Mouse (Mus musculus) stomach, embryonic 16.5 days (tissue): ENCODE measurements around the gene Lce1l. TPM values are rescaled to one million over a fixed set of nuclear protein-coding genes. Genes with fewer than 3 reads are reported as not detected.
A peak's percentile ranks its signal among the peaks of the same experiment; 100 is the strongest.
"Not testable (repeated sequence)": the region's sequence is repeated elsewhere in the genome, so short reads cannot be mapped to it uniquely, and the experiment has no call there.

ENCODE experiments used
- ATAC-seq: fragments of 200-750 bp; cut with Nextera tagmentation; 2 replicates; pipeline ENCODE4 v1.8.0; 2017; ENCODE audit warnings: moderate number of reproducible peaks, moderate TSS enrichment; ENCODE audit not compliant: insufficient read depth, low FRiP score
- H3K27ac ChIP-seq: fragments of 300-500 bp; sonication (generic); 2 replicates; pipeline ENCODE4 v1.5.1; 2014; ENCODE audit warnings: low read length
- H3K27me3 ChIP-seq: fragments of 300-500 bp; sonication (generic); 2 replicates; pipeline ENCODE4 v1.6.1; 2014; ENCODE audit warnings: low read length, control low read depth, mixed read lengths; ENCODE audit not compliant: control insufficient read depth, insufficient read depth
- H3K36me3 ChIP-seq: fragments of 300-500 bp; sonication (generic); 2 replicates; pipeline ENCODE4 v1.6.1; 2014; ENCODE audit warnings: low read length; ENCODE audit not compliant: control insufficient read depth, insufficient read depth
- H3K4me1 ChIP-seq: fragments of 300-500 bp; sonication (generic); 2 replicates; pipeline ENCODE4 v1.6.1; 2014; ENCODE audit warnings: low read length, control low read depth, mixed read lengths; ENCODE audit not compliant: control insufficient read depth, insufficient read depth
- H3K4me2 ChIP-seq: fragments of 300-500 bp; sonication (generic); 2 replicates; pipeline ENCODE4 v1.6.1; 2014; ENCODE audit warnings: low read depth, low read length, mixed read lengths
- H3K4me3 ChIP-seq: fragments of 300-500 bp; sonication (generic); replicated peaks from 2 replicates; pipeline ENCODE4 v1.5.1; 2014; ENCODE audit warnings: mild to moderate bottlenecking, low read length
- H3K9ac ChIP-seq: fragments of 300-500 bp; sonication (generic); 2 replicates; pipeline ENCODE4 v1.6.1; 2014; ENCODE audit warnings: low read length
- H3K9me3 ChIP-seq: fragments of 300-500 bp; sonication (generic); replicated peaks from 2 replicates; pipeline ENCODE4 v1.6.1; 2016; ENCODE audit warnings: low read length, control low read depth; ENCODE audit not compliant: control insufficient read depth
- WGBS: fragments of 180-500 bp; shearing (Covaris S2); extraction: QIAGEN DNeasy Blood & Tissue Kit; methylation state at CpG from one replicate; pipeline ENCODE4 v1.1.7; 2014; 5-methylcytosine and 5-hydroxymethylcytosine counted together
- polyA plus RNA-seq: library from polyadenylated mRNA; unstranded; fragments of >200 nt; fragmentation: Nextera tagmentation; extraction: Ambion mirVana; gene quantifications from 2 replicates; pipeline ENCODE4 v1.2.1, GENCODE M21; 2015

Lce1l gene
- not detected in 2 replicates for polyA plus RNA-seq

DNA sequence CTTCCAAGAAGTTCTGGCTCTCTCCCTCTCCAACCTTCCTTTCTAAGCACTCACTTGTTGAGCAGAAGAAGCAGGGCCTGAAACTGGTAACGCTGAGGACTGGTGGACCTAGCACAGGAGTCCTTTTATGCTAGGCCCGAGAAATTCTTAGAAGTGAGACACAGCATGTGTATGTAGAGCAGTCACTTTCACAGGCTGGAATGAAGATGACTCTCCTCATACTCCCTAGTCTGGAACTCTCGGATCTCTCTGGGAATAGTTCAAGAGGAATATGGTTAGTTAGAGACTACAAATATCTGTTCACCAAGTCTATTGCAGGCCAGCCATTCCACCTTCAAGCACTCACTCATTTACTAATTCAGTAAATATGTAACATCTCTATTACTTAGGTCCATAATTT lies at the start of gene Lce1l:
Gene Lce1l, minus strand, starts transcription at position 101 of the 400 bp plus-strand sequence.
- 84% methylated on average over 3 of the region's 3 CpGs for WGBS
- Histone ChIP-seq H3K4me3 (no peak within 1 kb of the TSS), H3K4me1 (no peaks in the 10 kb centered on the region)

DNA sequence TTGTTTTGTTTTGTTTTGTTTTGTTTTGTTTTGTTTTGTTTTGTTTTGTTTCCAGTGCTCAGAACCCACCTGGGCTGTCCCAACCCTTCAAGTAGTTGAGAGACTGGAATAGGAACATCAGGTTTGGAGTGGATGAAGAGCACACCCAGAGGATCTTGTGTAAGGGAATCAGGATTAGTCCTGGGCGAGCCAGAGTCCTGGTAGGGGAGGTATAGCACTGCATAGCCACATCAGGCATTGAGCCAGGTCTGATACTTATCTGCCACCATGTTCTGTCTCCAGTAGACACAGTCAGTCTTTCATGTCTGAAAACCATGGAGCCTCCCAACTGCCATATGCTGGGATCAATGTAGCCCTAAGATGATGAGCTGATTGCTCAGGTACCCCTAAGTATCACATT lies 43.4 kb upstream of the Lce1l start:
- no peaks in the 10 kb centered on the region for H3K4me1 ChIP-seq
- no peaks in the 10 kb centered on the region for H3K36me3 ChIP-seq
- H3K4me3 ChIP-seq: no peak overlapping the region
- no peak overlapping the region for H3K4me2 ChIP-seq
- no peaks in the 10 kb centered on the region for H3K27me3 ChIP-seq
- WGBS: 61% methylated on average over 1 of the region's 1 CpGs
- no peaks in the 10 kb centered on the region for H3K9me3 ChIP-seq
- no peak overlapping the region for H3K27ac ChIP-seq
- ATAC-seq: 0 out of 2 replicates have a peak, but pooled peaks have one; percentile 25
- no peak overlapping the region for H3K9ac ChIP-seq

More for the DNA sequence above, at the start of gene Lce1l:
- Histone ChIP-seq H3K9me3 (no peaks in the 10 kb centered on the region), H3K27me3 (no peaks in the 10 kb centered on the region), H3K9ac (no peak within 1 kb of the TSS), H3K27ac (no peak within 1 kb of the TSS), H3K4me2 (no peak within 1 kb of the TSS), H3K36me3 (no peaks in the 10 kb centered on the region)
- ATAC-seq: no peak

- H3K4me2 ChIP-seq: no peak overlapping the region
- no peaks in the 10 kb centered on the region for H3K9me3 ChIP-seq
- H3K36me3 ChIP-seq: no peaks in the 10 kb centered on the region
- WGBS: 59% methylated on average over 3 of the region's 3 CpGs
- no peaks in the 10 kb centered on the region for H3K27me3 ChIP-seq
- no peak overlapping the region for H3K9ac ChIP-seq
- no peaks in the 10 kb centered on the region for H3K4me1 ChIP-seq
- no peak overlapping the region for H3K27ac ChIP-seq
- H3K4me3 ChIP-seq: no peak overlapping the region
- no peak; the same call in 1 of the 2 replicates for ATAC-seq
Measured at GRCm38 (mm10) chr3:92894063-92894462, 43.0 kb upstream of the Lce1l start.

DNA sequence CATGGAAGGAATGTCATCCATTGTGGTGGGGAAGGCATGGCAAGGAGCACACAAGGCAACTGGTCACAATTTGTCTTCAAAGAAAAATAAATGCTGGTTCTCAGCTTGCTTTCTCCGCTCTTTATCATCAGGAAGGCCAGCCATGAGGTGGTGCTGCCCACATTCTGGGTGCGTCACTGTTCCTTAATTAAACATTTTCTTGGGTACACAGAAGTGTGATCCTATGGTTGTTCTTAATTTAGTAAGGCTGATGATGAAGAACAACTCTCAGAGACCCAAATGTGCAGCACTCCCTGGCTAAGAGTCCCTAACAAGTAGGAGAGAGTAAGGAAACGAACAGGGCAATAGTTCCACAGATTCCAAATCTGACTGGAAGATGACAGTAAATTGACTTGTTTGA lies 23.1 kb upstream of the Lce1l start:
- no peak overlapping the region for H3K4me2 ChIP-seq
- no peak overlapping the region for H3K9ac ChIP-seq
- H3K4me1 ChIP-seq: no peaks in the 10 kb centered on the region
- no peaks in the 10 kb centered on the region for H3K36me3 ChIP-seq
- no peak for ATAC-seq
- H3K27ac ChIP-seq: no peak overlapping the region
- WGBS: 84% methylated on average over 3 of the region's 3 CpGs
- no peaks in the 10 kb centered on the region for H3K27me3 ChIP-seq
- no peaks in the 10 kb centered on the region for H3K9me3 ChIP-seq
- no peak overlapping the region for H3K4me3 ChIP-seq

GRCm38 (mm10) chr3:92870116-92870515 lies 19.0 kb upstream of the Lce1l start, which contains the start of gene 2310050C09Rik:
Gene 2310050C09Rik, minus strand, starts transcription at chr3:92870216.
- WGBS: 79% methylated on average over 4 of the region's 4 CpGs
- H3K9me3 ChIP-seq: no peaks in the 10 kb centered on the region
- no peak for ATAC-seq

DNA sequence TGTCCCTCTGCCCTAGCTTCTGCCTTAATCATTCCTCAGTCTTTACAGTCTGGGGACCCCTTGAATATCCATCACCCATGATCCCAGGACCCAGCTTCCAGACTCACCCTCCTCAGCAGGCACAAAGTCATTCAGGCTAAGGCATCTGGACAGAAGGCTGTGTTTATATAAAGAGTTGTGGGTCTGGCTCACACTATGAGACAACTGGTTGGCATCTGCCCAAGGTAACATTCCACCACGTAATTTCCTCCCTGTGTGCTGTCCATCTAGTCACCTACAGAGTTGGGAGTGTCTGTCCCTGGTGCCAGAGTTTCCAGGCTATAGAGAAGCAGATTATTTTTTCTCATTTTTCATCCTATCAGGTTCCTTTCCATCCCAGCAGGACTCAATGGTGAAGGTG lies 24.0 kb downstream of the Lce1l start, which contains the start of gene Kprp:
Gene Kprp, minus strand, starts transcription at position 140 of the 400 bp plus-strand sequence.
- Histone ChIP-seq H3K36me3 (no peaks in the 10 kb centered on the region), H3K27me3 (no peaks in the 10 kb centered on the region), H3K27ac (no peak within 1 kb of the TSS), H3K9me3 (no peaks in the 10 kb centered on the region), H3K4me3 (no peak within 1 kb of the TSS), H3K9ac (no peak within 1 kb of the TSS), H3K4me1 (no peaks in the 10 kb centered on the region), H3K4me2 (no peak within 1 kb of the TSS)
- ATAC-seq: no peak
- WGBS: 26% methylated on average over 1 of the region's 1 CpGs

More at GRCm38 (mm10) chr3:92870116-92870515, 19.0 kb upstream of the Lce1l start, which contains the start of gene 2310050C09Rik:
- Histone ChIP-seq H3K27me3 (no peaks in the 10 kb centered on the region), H3K27ac (no peak within 1 kb of the TSS), H3K4me1 (no peaks in the 10 kb centered on the region), H3K4me3 (no peak within 1 kb of the TSS), H3K4me2 (no peak within 1 kb of the TSS), H3K9ac (no peak within 1 kb of the TSS), H3K36me3 (no peaks in the 10 kb centered on the region)

DNA sequence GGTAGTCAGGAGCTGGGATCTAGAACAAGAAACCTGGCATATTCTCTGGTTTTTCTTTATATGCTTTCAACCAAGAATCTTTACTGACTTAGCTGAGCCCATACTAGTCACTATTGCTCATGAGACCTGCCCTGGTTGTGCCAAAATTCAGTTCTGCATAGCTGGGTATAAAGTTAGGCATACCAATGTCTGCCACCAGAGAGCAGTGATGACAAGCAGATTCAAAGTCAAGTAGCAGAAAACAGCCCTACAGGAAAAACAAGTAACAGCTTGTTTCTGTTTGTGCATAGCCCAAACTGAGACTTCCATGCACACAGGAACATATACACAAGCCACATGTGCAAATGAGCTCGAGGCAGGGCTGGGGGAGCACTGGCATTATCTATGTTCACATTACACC lies 25.3 kb downstream of the Lce1l start:
- H3K9me3 ChIP-seq: no peaks in the 10 kb centered on the region
- H3K4me3 ChIP-seq: no peak overlapping the region
- WGBS: 23% methylated on average over 1 of the region's 1 CpGs
- H3K9ac ChIP-seq: no peak overlapping the region
- H3K4me2 ChIP-seq: no peak overlapping the region
- H3K4me1 ChIP-seq: no peaks in the 10 kb centered on the region
- no peak for ATAC-seq
- no peak overlapping the region for H3K27ac ChIP-seq
- no peaks in the 10 kb centered on the region for H3K36me3 ChIP-seq
- H3K27me3 ChIP-seq: no peaks in the 10 kb centered on the region

- not testable (repeated sequence) for H3K36me3 ChIP-seq, H3K9me3 ChIP-seq, H3K4me1 ChIP-seq, H3K27me3 ChIP-seq, H3K4me2 ChIP-seq, H3K4me3 ChIP-seq, H3K27ac ChIP-seq, ATAC-seq, H3K9ac ChIP-seq
- 86% methylated on average over 2 of the region's 2 CpGs for WGBS
Measured at GRCm38 (mm10) chr3:92816036-92816435, 35.0 kb downstream of the Lce1l start.

- Histone ChIP-seq H3K4me1 (no peaks in the 10 kb centered on the region), H3K9me3 (no peaks in the 10 kb centered on the region), H3K4me2 (no peak overlapping the region), H3K27me3 (no peaks in the 10 kb centered on the region), H3K9ac (no peak overlapping the region), H3K27ac (no peak overlapping the region), H3K4me3 (no peak overlapping the region), H3K36me3 (no peaks in the 10 kb centered on the region)
- 87% methylated on average over 3 of the region's 3 CpGs for WGBS
- no peak for ATAC-seq
Measured at GRCm38 (mm10) chr3:92815581-92815980, 35.5 kb downstream of the Lce1l start.
